Mouse (Mus musculus) forebrain, embryonic 13.5 days (tissue): Measurements from ENCODE around the gene Bicc1. TPM values are rescaled to one million over a fixed set of nuclear protein-coding genes. Genes with fewer than 3 reads are reported as not detected.

Experiments
- ATAC-seq: fragments of 200-750 bp; cut with Nextera tagmentation; 2 replicates; pipeline ENCODE4 v1.8.0; 2017
- H3K27ac ChIP-seq: fragments of 300-500 bp; sonication (generic); 2 replicates; pipeline ENCODE4 v1.5.1; 2015; ENCODE audit warnings: inconsistent platforms, mild to moderate bottlenecking, moderate library complexity
- H3K27me3 ChIP-seq: fragments of 300-500 bp; sonication (generic); 2 replicates; pipeline ENCODE4 v1.6.1; 2015; ENCODE audit warnings: mild to moderate bottlenecking, inconsistent platforms
- H3K36me3 ChIP-seq: fragments of 300-500 bp; sonication (generic); 2 replicates; pipeline ENCODE4 v1.6.1; 2015; ENCODE audit warnings: mild to moderate bottlenecking, inconsistent platforms; ENCODE audit not compliant: poor library complexity, severe bottlenecking
- H3K4me1 ChIP-seq: fragments of 300-500 bp; sonication (generic); 2 replicates; pipeline ENCODE4 v1.6.1; 2015; ENCODE audit warnings: inconsistent platforms
- H3K4me2 ChIP-seq: fragments of 300-500 bp; sonication (generic); 2 replicates; pipeline ENCODE4 v1.6.1; 2015; ENCODE audit warnings: inconsistent platforms, mild to moderate bottlenecking, moderate library complexity
- H3K4me3 ChIP-seq: fragments of 300-500 bp; sonication (generic); 2 replicates; pipeline ENCODE4 v1.5.1; 2015; ENCODE audit warnings: mild to moderate bottlenecking, inconsistent platforms
- H3K9ac ChIP-seq: fragments of 300-500 bp; sonication (generic); 2 replicates; pipeline ENCODE4 v1.6.1; 2015; ENCODE audit warnings: mild to moderate bottlenecking, inconsistent platforms
- H3K9me3 ChIP-seq: fragments of 300-500 bp; sonication (generic); replicated peaks from 2 replicates; pipeline ENCODE4 v1.6.1; 2016; ENCODE audit warnings: inconsistent platforms
- WGBS: fragments of 180-500 bp; shearing (Covaris S2); methylation state at CpG from one replicate; pipeline ENCODE4 v1.1.7; 2015; 5-methylcytosine and 5-hydroxymethylcytosine counted together
- polyA plus RNA-seq: library from polyadenylated mRNA; unstranded; fragments of >200 nt; fragmentation: Nextera tagmentation; extraction: Ambion mirVana; gene quantifications from 2 replicates; pipeline ENCODE4 v1.2.1, GENCODE M21; 2015

The Bicc1 gene
- polyA plus RNA-seq, 1 experiment from 2014 or later, result 2.2 TPM

GRCm38 (mm10) chr10:70916697-70917096 lies 242.8 kb downstream of the Bicc1 start:
- H3K9ac ChIP-seq, result no peak overlapping the region
- H3K4me3 ChIP-seq, result no peak overlapping the region
- no peak for ATAC-seq
- H3K36me3 ChIP-seq, result no peaks in the 10 kb centered on the region
- 90% methylated on average over 6 of the region's 6 CpGs for WGBS
- H3K4me1 ChIP-seq, result no peaks in the 10 kb centered on the region
- H3K27ac ChIP-seq, result no peak overlapping the region
- H3K9me3 ChIP-seq, result 0 out of 2 replicates have a peak, but pooled peaks cover 4% of the 10 kb centered on the region
- no peaks in the 10 kb centered on the region for H3K27me3 ChIP-seq
- no peak overlapping the region for H3K4me2 ChIP-seq

- Histone ChIP-seq H3K4me3 (no peak overlapping the region), H3K9me3 (0 out of 2 replicates have a peak, but pooled peaks cover 4% of the 10 kb centered on the region), H3K4me1 (no peaks in the 10 kb centered on the region), H3K27ac (no peak overlapping the region), H3K36me3 (no peaks in the 10 kb centered on the region), H3K9ac (no peak overlapping the region), H3K27me3 (no peaks in the 10 kb centered on the region), H3K4me2 (no peak overlapping the region)
- ATAC-seq, result no peak
- WGBS, result 97% methylated on average over 6 of the region's 6 CpGs
Measured at GRCm38 (mm10) chr10:70915096-70915495, 244.4 kb downstream of the Bicc1 start.

GRCm38 (mm10) chr10:70903936-70904335 lies 255.6 kb downstream of the Bicc1 start:
- Histone ChIP-seq H3K4me3 (no peak overlapping the region), H3K27me3 (no peaks in the 10 kb centered on the region), H3K36me3 (no peaks in the 10 kb centered on the region), H3K4me2 (no peak overlapping the region), H3K9me3 (no peaks in the 10 kb centered on the region), H3K4me1 (0 out of 2 replicates have a peak, but pooled peaks cover 6% of the 10 kb centered on the region), H3K9ac (no peak overlapping the region), H3K27ac (no peak overlapping the region)
- WGBS, result 69% methylated on average over 7 of the region's 7 CpGs
- ATAC-seq, result no peak

GRCm38 (mm10) chr10:70902751-70903485 lies 256.6 kb downstream of the Bicc1 start:
- Histone ChIP-seq H3K36me3 (no peaks in the 10 kb centered on the region), H3K9me3 (no peaks in the 10 kb centered on the region), H3K27ac (no peak overlapping the region), H3K4me2 (no peak overlapping the region), H3K9ac (no peak overlapping the region), H3K4me1 (0 out of 2 replicates have a peak, but pooled peaks cover 6% of the 10 kb centered on the region), H3K4me3 (no peak overlapping the region), H3K27me3 (no peaks in the 10 kb centered on the region)
- 68% methylated on average over 5 of the region's 5 CpGs for WGBS
- ATAC-seq, result no peak

GRCm38 (mm10) chr10:70901193-70901875 lies 258.2 kb downstream of the Bicc1 start:
- 63% methylated on average over 11 of the region's 11 CpGs for WGBS
- ATAC-seq, result peak; percentile 73; the same call in 1 of the 2 replicates
- H3K27ac ChIP-seq, result no peak overlapping the region

GRCm38 (mm10) chr10:70895891-70896290 lies 263.6 kb downstream of the Bicc1 start:
- no peak overlapping the region for H3K4me2 ChIP-seq
- H3K4me3 ChIP-seq, result no peak overlapping the region
- WGBS, result 91% methylated on average over 8 of the region's 8 CpGs
- H3K9me3 ChIP-seq, result no peaks in the 10 kb centered on the region
- 0 out of 2 replicates have a peak, but pooled peaks cover under 1% of the 10 kb centered on the region for H3K4me1 ChIP-seq
- no peak overlapping the region for H3K9ac ChIP-seq
- H3K36me3 ChIP-seq, result no peaks in the 10 kb centered on the region
- no peak overlapping the region for H3K27ac ChIP-seq
- H3K27me3 ChIP-seq, result no peaks in the 10 kb centered on the region
- no peak for ATAC-seq

More at GRCm38 (mm10) chr10:70901193-70901875, 258.2 kb downstream of the Bicc1 start:
- H3K4me3 ChIP-seq, result no peak overlapping the region
- H3K9me3 ChIP-seq, result no peaks in the 10 kb centered on the region
- H3K9ac ChIP-seq, result no peak overlapping the region
- no peaks in the 10 kb centered on the region for H3K36me3 ChIP-seq
- no peak overlapping the region for H3K4me2 ChIP-seq
- 0 out of 2 replicates have a peak, but pooled peaks cover 6% of the 10 kb centered on the region for H3K4me1 ChIP-seq
- no peaks in the 10 kb centered on the region for H3K27me3 ChIP-seq

- 80% methylated on average over 1 of the region's 1 CpGs for WGBS
- no peak for ATAC-seq
- Histone ChIP-seq H3K4me2 (no peak overlapping the region), H3K27me3 (no peaks in the 10 kb centered on the region), H3K9ac (no peak overlapping the region), H3K27ac (no peak overlapping the region), H3K9me3 (no peaks in the 10 kb centered on the region), H3K4me1 (no peaks in the 10 kb centered on the region), H3K36me3 (no peaks in the 10 kb centered on the region), H3K4me3 (no peak overlapping the region)
Measured at GRCm38 (mm10) chr10:70878046-70878445, 281.5 kb downstream of the Bicc1 start.

GRCm38 (mm10) chr10:70877631-70878030 lies 281.9 kb downstream of the Bicc1 start:
- Histone ChIP-seq H3K27ac (no peak overlapping the region), H3K4me3 (no peak overlapping the region), H3K4me1 (no peaks in the 10 kb centered on the region), H3K4me2 (no peak overlapping the region), H3K9me3 (no peaks in the 10 kb centered on the region), H3K27me3 (no peaks in the 10 kb centered on the region), H3K9ac (no peak overlapping the region), H3K36me3 (no peaks in the 10 kb centered on the region)
- no peak for ATAC-seq
- 93% methylated on average over 8 of the region's 8 CpGs for WGBS

GRCm38 (mm10) chr10:70876522-70876921 lies 283.0 kb downstream of the Bicc1 start:
- Histone ChIP-seq H3K27me3 (no peaks in the 10 kb centered on the region), H3K4me3 (no peak overlapping the region), H3K27ac (no peak overlapping the region), H3K4me2 (no peak overlapping the region), H3K9me3 (no peaks in the 10 kb centered on the region), H3K4me1 (0 out of 2 replicates have a peak, but pooled peaks cover 2% of the 10 kb centered on the region), H3K36me3 (no peaks in the 10 kb centered on the region), H3K9ac (no peak overlapping the region)
- 71% methylated on average over 9 of the region's 9 CpGs for WGBS
- no peak for ATAC-seq

- Histone ChIP-seq H3K4me3 (no peak overlapping the region), H3K27me3 (no peaks in the 10 kb centered on the region), H3K4me2 (no peak overlapping the region), H3K27ac (no peak overlapping the region), H3K4me1 (0 out of 2 replicates have a peak, but pooled peaks cover 2% of the 10 kb centered on the region), H3K36me3 (no peaks in the 10 kb centered on the region), H3K9me3 (no peaks in the 10 kb centered on the region), H3K9ac (no peak overlapping the region)
- WGBS, result 69% methylated on average over 8 of the region's 8 CpGs
- no peak for ATAC-seq
Measured at GRCm38 (mm10) chr10:70876119-70876518, 283.4 kb downstream of the Bicc1 start.

- WGBS, result 32% methylated on average over 12 of the region's 12 CpGs
- no peak overlapping the region for H3K4me3 ChIP-seq
- no peaks in the 10 kb centered on the region for H3K9me3 ChIP-seq
- H3K27ac ChIP-seq, result 0 out of 2 replicates have a peak overlapping the region, but pooled peaks have one; percentile 8
- 0 out of 2 replicates have a peak overlapping the region, but pooled peaks have one; percentile 6 for H3K4me2 ChIP-seq
- no peaks in the 10 kb centered on the region for H3K36me3 ChIP-seq
- H3K4me1 ChIP-seq, result 0 out of 2 replicates have a peak, but pooled peaks cover 2% of the 10 kb centered on the region
- H3K27me3 ChIP-seq, result no peaks in the 10 kb centered on the region
- H3K9ac ChIP-seq, result no peak overlapping the region
- no peak for ATAC-seq
Measured at GRCm38 (mm10) chr10:70874994-70875538, 284.4 kb downstream of the Bicc1 start.
